Comparison of ENCODE assay signal across 28 mouse cellular contexts in the genomic region with DNA sequence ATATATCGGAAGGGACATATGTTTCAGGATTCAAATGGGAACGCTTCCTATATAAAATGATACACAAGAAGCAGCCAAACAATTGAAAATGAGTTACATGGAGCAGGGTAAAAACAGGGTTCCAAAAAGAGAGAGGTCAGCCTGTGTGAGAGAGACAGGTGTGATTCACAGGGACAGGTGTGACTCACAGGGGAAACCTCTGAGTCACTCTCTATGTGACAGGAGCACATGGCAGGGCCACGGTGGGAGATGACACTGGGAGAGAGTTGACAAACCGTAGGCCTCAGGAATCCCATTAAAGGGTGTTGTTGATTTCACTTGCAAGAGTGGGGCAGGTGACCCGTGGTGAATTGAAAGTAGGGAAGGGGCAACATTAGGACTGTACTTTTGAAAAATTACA.
"Had no signal": no experiment of that assay in that cellular context is flagged by ENCODE, and none has a peak within 500 bp of the region (broad histone marks: within the 10 kb centered on the region; RNA-seq: fewer than 3 reads in every experiment).

No protein-coding gene starts in this region.

- H3K4me1 ChIP-seq: limb, embryonic 10.5 days; limb, embryonic 12.5 days; liver, embryonic 12.5 days; liver, embryonic 13.5 days; liver, embryonic 15.5 days; lung, embryonic 15.5 days; megakaryocyte, embryonic 14.5 days; midbrain, embryonic 10.5 days; midbrain, embryonic 12.5 days; midbrain, embryonic 13.5 days; midbrain, embryonic 15.5 days; neural tube, embryonic 12.5 days had no signal

- H3K4me3 ChIP-seq: limb, embryonic 10.5 days; limb, embryonic 12.5 days; limb, embryonic 13.5 days; limb, embryonic 15.5 days; liver, embryonic 12.5 days; liver, embryonic 13.5 days; liver, embryonic 15.5 days; lung, embryonic 15.5 days; megakaryocyte, embryonic 14.5 days; midbrain, embryonic 10.5 days; midbrain, embryonic 12.5 days; midbrain, embryonic 13.5 days; midbrain, embryonic 15.5 days; myocyte; neural tube, embryonic 12.5 days had no signal

- H3K27me3 ChIP-seq: limb, embryonic 12.5 days; limb, embryonic 13.5 days; limb, embryonic 15.5 days; liver, embryonic 12.5 days; liver, embryonic 13.5 days; liver, embryonic 15.5 days; lung, embryonic 15.5 days; midbrain, embryonic 12.5 days; midbrain, embryonic 13.5 days; midbrain, embryonic 15.5 days; neural tube, embryonic 12.5 days had no signal

- DNase-seq: left cerebral cortex, postnatal 4 days; liver; liver, embryonic 13.5 days; liver, postnatal 0 days; lung, adult 18-20 months; lung, adult 2 months; lung, embryonic 14.5 days; lung, postnatal 10 days; lung, postnatal 14 days; lung, postnatal 36 days; lung, postnatal 4 days; midbrain, embryonic 14.5 days had no signal

- H3K27ac ChIP-seq: limb, embryonic 10.5 days; limb, embryonic 12.5 days; limb, embryonic 13.5 days; limb, embryonic 15.5 days; liver, embryonic 12.5 days; liver, embryonic 13.5 days; liver, embryonic 14.5 days; liver, embryonic 15.5 days; lung, embryonic 15.5 days; macrophage; midbrain, embryonic 10.5 days; midbrain, embryonic 12.5 days; midbrain, embryonic 13.5 days; midbrain, embryonic 15.5 days; neural tube, embryonic 12.5 days had no signal
